Mouse (Mus musculus) forebrain, embryonic 14.5 days (tissue): Measurements from ENCODE around the gene Cd300lf. TPM values are rescaled to one million over a fixed set of nuclear protein-coding genes. Genes with fewer than 3 reads are reported as not detected.

Experiments
- ATAC-seq: fragments of 200-750 bp; cut with Nextera tagmentation; 2 replicates; pipeline ENCODE4 v1.8.0; 2017; ENCODE audit warnings: mild to moderate bottlenecking, moderate library complexity
- DNase-seq: peaks from one replicate; pipeline ENCODE4 v3.0.0-alpha.2; 2015; ENCODE audit warnings: low spot score
- H3K27ac ChIP-seq: fragments of 300-500 bp; sonication (generic); 2 replicates; pipeline ENCODE4 v1.5.1; 2014; ENCODE audit warnings: low read depth, mild to moderate bottlenecking, control low read depth, low read length, moderate library complexity
- H3K27me3 ChIP-seq: fragments of 300-500 bp; sonication (generic); replicated peaks from 2 replicates; pipeline ENCODE4 v1.6.1; 2014; ENCODE audit warnings: low read length, control low read depth, mixed read lengths; ENCODE audit not compliant: control insufficient read depth, insufficient read depth
- H3K36me3 ChIP-seq: fragments of 300-500 bp; sonication (generic); 2 replicates; pipeline ENCODE4 v1.6.1; 2014; ENCODE audit warnings: low read length, control low read depth; ENCODE audit not compliant: control insufficient read depth, insufficient read depth
- H3K4me1 ChIP-seq: fragments of 300-500 bp; sonication (generic); 2 replicates; pipeline ENCODE4 v1.6.1; 2014; ENCODE audit warnings: antibody characterized with exemption, low read length, control low read depth; ENCODE audit not compliant: control insufficient read depth, insufficient read depth
- H3K4me2 ChIP-seq: fragments of 300-500 bp; sonication (generic); 2 replicates; pipeline ENCODE4 v1.6.1; 2014; ENCODE audit warnings: mild to moderate bottlenecking, control low read depth, low read length
- H3K4me3 ChIP-seq: fragments of 300-500 bp; sonication (generic); 2 replicates; pipeline ENCODE4 v1.5.1; 2014; ENCODE audit warnings: low read depth, low read length, control low read depth
- H3K9ac ChIP-seq: fragments of 300-500 bp; sonication (generic); 2 replicates; pipeline ENCODE4 v1.6.1; 2014; ENCODE audit warnings: mild to moderate bottlenecking, low read length, control low read depth, moderate library complexity
- H3K9me3 ChIP-seq: fragments of 300-500 bp; sonication (generic); replicated peaks from 2 replicates; pipeline ENCODE4 v1.6.1; 2016; ENCODE audit warnings: low read length, control low read depth, mixed read lengths; ENCODE audit not compliant: control insufficient read depth
- WGBS: fragments of 180-500 bp; shearing (Covaris S2); extraction: QIAGEN DNeasy Blood & Tissue Kit; methylation state at CpG from one replicate; pipeline ENCODE4 v1.1.7; 2014; 5-methylcytosine and 5-hydroxymethylcytosine counted together
- polyA plus RNA-seq: library from polyadenylated mRNA; unstranded; fragments of >200 nt; fragmentation: Nextera tagmentation; extraction: Ambion mirVana; gene quantifications from 2 replicates; pipeline ENCODE4 v1.2.1, GENCODE M21; 2014

Gene Cd300lf
- polyA plus RNA-seq, 1 experiment from 2014 or later, result not detected

GRCm38 (mm10) chr11:115172825-115173287 lies 39.1 kb upstream of the Cd300lf start:
- no peaks in the 10 kb centered on the region for H3K27me3 ChIP-seq
- no peak overlapping the region for H3K4me2 ChIP-seq
- WGBS, result 34% methylated on average over 4 of the region's 4 CpGs
- peaks cover 31% of the 10 kb centered on the region for H3K4me1 ChIP-seq
- H3K9me3 ChIP-seq, result no peaks in the 10 kb centered on the region
- peak; percentile 68 for DNase-seq
- no peak overlapping the region for H3K9ac ChIP-seq
- no peak overlapping the region for H3K4me3 ChIP-seq
- H3K36me3 ChIP-seq, result no peaks in the 10 kb centered on the region
- no peak; the same call in 1 of the 2 replicates for ATAC-seq
- no peak overlapping the region for H3K27ac ChIP-seq

GRCm38 (mm10) chr11:115171125-115171524 lies 37.3 kb upstream of the Cd300lf start:
- DNase-seq, result no peak
- Histone ChIP-seq H3K27me3 (no peaks in the 10 kb centered on the region), H3K4me3 (no peak overlapping the region), H3K9ac (no peak overlapping the region), H3K4me1 (peaks cover 17% of the 10 kb centered on the region; the same call in 1 of the 2 replicates), H3K36me3 (no peaks in the 10 kb centered on the region), H3K4me2 (no peak overlapping the region), H3K27ac (no peak overlapping the region), H3K9me3 (no peaks in the 10 kb centered on the region)
- WGBS, result 48% methylated on average over 8 of the region's 8 CpGs
- no peak for ATAC-seq

- no peak for DNase-seq
- 92% methylated on average over 4 of the region's 4 CpGs for WGBS
- H3K9ac ChIP-seq, result no peak overlapping the region
- no peak overlapping the region for H3K4me3 ChIP-seq
- H3K9me3 ChIP-seq, result no peaks in the 10 kb centered on the region
- no peak overlapping the region for H3K27ac ChIP-seq
- no peaks in the 10 kb centered on the region for H3K36me3 ChIP-seq
- H3K27me3 ChIP-seq, result peaks cover 8% of the 10 kb centered on the region; the same call in 1 of the 2 replicates
- ATAC-seq, result no peak
- no peak overlapping the region for H3K4me2 ChIP-seq
- peaks cover 17% of the 10 kb centered on the region; the same call in 1 of the 2 replicates for H3K4me1 ChIP-seq
These were observed 35.6 kb upstream of the Cd300lf start for GRCm38 (mm10) chr11:115169430-115169829.

- Histone ChIP-seq H3K4me1 (peaks cover 19% of the 10 kb centered on the region; the same call in 1 of the 2 replicates), H3K27me3 (peaks cover 12% of the 10 kb centered on the region), H3K27ac (no peak overlapping the region), H3K4me2 (no peak overlapping the region), H3K9me3 (no peaks in the 10 kb centered on the region), H3K9ac (no peak overlapping the region), H3K36me3 (no peaks in the 10 kb centered on the region), H3K4me3 (no peak overlapping the region)
- DNase-seq (no peak), ATAC-seq (no peak)
- 93% methylated on average over 8 of the region's 8 CpGs for WGBS
These were observed 33.9 kb upstream of the Cd300lf start for GRCm38 (mm10) chr11:115167631-115168249.

- Histone ChIP-seq H3K9ac (no peak overlapping the region), H3K9me3 (no peaks in the 10 kb centered on the region), H3K4me2 (no peak overlapping the region), H3K4me1 (peaks cover 12% of the 10 kb centered on the region; the same call in 1 of the 2 replicates), H3K4me3 (no peak overlapping the region), H3K27me3 (peaks cover 15% of the 10 kb centered on the region), H3K27ac (no peak overlapping the region), H3K36me3 (no peaks in the 10 kb centered on the region)
- ATAC-seq, result no peak
- no peak for DNase-seq
- 91% methylated on average over 3 of the region's 3 CpGs for WGBS
These were observed 33.0 kb upstream of the Cd300lf start for GRCm38 (mm10) chr11:115166776-115167175.

GRCm38 (mm10) chr11:115164976-115165374 lies 31.2 kb upstream of the Cd300lf start:
- Histone ChIP-seq H3K4me3 (peak overlapping the region; percentile 52), H3K9me3 (no peaks in the 10 kb centered on the region), H3K36me3 (no peaks in the 10 kb centered on the region), H3K4me2 (peak overlapping the region; percentile 80), H3K27ac (no peak overlapping the region), H3K9ac (peak overlapping the region; percentile 58; the same call in 1 of the 2 replicates), H3K27me3 (peaks cover 16% of the 10 kb centered on the region), H3K4me1 (peaks cover 12% of the 10 kb centered on the region; the same call in 1 of the 2 replicates)
- ATAC-seq (no peak), DNase-seq (no peak)
- WGBS, result 2% methylated on average over 9 of the region's 9 CpGs

- DNase-seq (no peak), ATAC-seq (no peak)
- WGBS, result under 1% methylated on average over 14 of the region's 14 CpGs
- H3K36me3 ChIP-seq, result no peaks in the 10 kb centered on the region
- peaks cover 16% of the 10 kb centered on the region for H3K27me3 ChIP-seq
- peak overlapping the region; percentile 58 for H3K9ac ChIP-seq
- H3K27ac ChIP-seq, result no peak overlapping the region
- H3K4me3 ChIP-seq, result peak overlapping the region; percentile 52
- peak overlapping the region; percentile 80 for H3K4me2 ChIP-seq
- no peaks in the 10 kb centered on the region for H3K9me3 ChIP-seq
- H3K4me1 ChIP-seq, result peaks cover 12% of the 10 kb centered on the region; the same call in 1 of the 2 replicates
These were observed 30.7 kb upstream of the Cd300lf start for GRCm38 (mm10) chr11:115164341-115164975.

- H3K4me3 ChIP-seq, result peak overlapping the region; percentile 52
- DNase-seq, result peak; percentile 58
- H3K9me3 ChIP-seq, result no peaks in the 10 kb centered on the region
- peak overlapping the region; percentile 58 for H3K9ac ChIP-seq
- no peak overlapping the region for H3K27ac ChIP-seq
- H3K4me1 ChIP-seq, result peaks cover 12% of the 10 kb centered on the region; the same call in 1 of the 2 replicates
- peak overlapping the region; percentile 80 for H3K4me2 ChIP-seq
- WGBS, result under 1% methylated on average over 47 of the region's 47 CpGs
- peaks cover 16% of the 10 kb centered on the region for H3K27me3 ChIP-seq
- ATAC-seq, result peak; percentile 62
- H3K36me3 ChIP-seq, result no peaks in the 10 kb centered on the region
These were observed 29.9 kb upstream of the Cd300lf start for GRCm38 (mm10) chr11:115163568-115164150.
